Mouse (Mus musculus) bone marrow macrophage, adult 2 months (primary cell): ENCODE results near the gene Aco1. TPM values are rescaled to one million over a fixed set of nuclear protein-coding genes. Genes with fewer than 3 reads are reported as not detected.

Experiments used
- H3K27ac ChIP-seq: 2 replicates; pipeline ENCODE4 v1.5.1; 2012; ENCODE audit warnings: low read depth, low read length; ENCODE audit not compliant: insufficient read depth
- H3K4me1 ChIP-seq: 2 replicates; pipeline ENCODE4 v1.6.1; 2012; ENCODE audit warnings: low read length; ENCODE audit not compliant: control insufficient read depth, insufficient read depth
- H3K4me3 ChIP-seq: 2 replicates; pipeline ENCODE4 v1.5.1; 2012; ENCODE audit warnings: mild to moderate bottlenecking, low read length, moderate library complexity; ENCODE audit not compliant: insufficient read depth
- CTCF ChIP-seq: IDR thresholded peaks from 2 replicates; pipeline ENCODE4 v1.5.1; 2012; ENCODE audit warnings: low read depth, mild to moderate bottlenecking, low read length, moderate library complexity
- POLR2A ChIP-seq: IDR thresholded peaks from 2 replicates; pipeline ENCODE4 v1.6.1; 2012; ENCODE audit warnings: mild to moderate bottlenecking, low read depth, low read length, borderline replicate concordance
- polyA plus RNA-seq: library from polyadenylated mRNA; stranded (reverse); fragments of >200 nt; gene quantifications from 2 replicates; pipeline ENCODE4 v1.2.4, GENCODE M21; 2012; ENCODE audit not compliant: missing spikeins, insufficient read depth, insufficient read length

Aco1 gene
- polyA plus RNA-seq, 1 experiment = 28.8 TPM

GRCm38 (mm10) chr4:40180046-40180445 is 37.2 kb downstream of the Aco1 start:
- no peak overlapping the region for H3K27ac ChIP-seq
- TF ChIP-seq CTCF (no peak), POLR2A (no peak)
- no peak overlapping the region for H3K4me3 ChIP-seq
- no peaks in the 10 kb centered on the region for H3K4me1 ChIP-seq

- H3K27ac ChIP-seq = no peak overlapping the region
- H3K4me3 ChIP-seq = no peak overlapping the region
- H3K4me1 ChIP-seq = no peaks in the 10 kb centered on the region
- TF ChIP-seq POLR2A = no peak
- TF ChIP-seq CTCF = no peak
Observed at GRCm38 (mm10) chr4:40181681-40182080, 38.8 kb downstream of the Aco1 start.

- Histone ChIP-seq H3K27ac (no peak overlapping the region), H3K4me1 (no peaks in the 10 kb centered on the region), H3K4me3 (no peak overlapping the region)
- TF ChIP-seq CTCF (peak; percentile 67), POLR2A (no peak)
Observed at GRCm38 (mm10) chr4:40182651-40183320, 39.9 kb downstream of the Aco1 start.

- H3K4me1 ChIP-seq = no peaks in the 10 kb centered on the region
- no peak overlapping the region for H3K4me3 ChIP-seq
- no peak overlapping the region for H3K27ac ChIP-seq
- no peak for TF ChIP-seq POLR2A
- no peak for TF ChIP-seq CTCF
Observed at GRCm38 (mm10) chr4:40183781-40184180, 40.9 kb downstream of the Aco1 start.

GRCm38 (mm10) chr4:40184470-40184869 is 41.6 kb downstream of the Aco1 start:
- Histone ChIP-seq H3K27ac (no peak overlapping the region), H3K4me1 (no peaks in the 10 kb centered on the region), H3K4me3 (no peak overlapping the region)
- TF ChIP-seq POLR2A (no peak), CTCF (no peak)

GRCm38 (mm10) chr4:40187956-40188355 is 45.1 kb downstream of the Aco1 start:
- H3K27ac ChIP-seq = no peak overlapping the region
- H3K4me1 ChIP-seq = no peaks in the 10 kb centered on the region
- TF ChIP-seq POLR2A (no peak), CTCF (no peak)
- H3K4me3 ChIP-seq = no peak overlapping the region

- Histone ChIP-seq H3K27ac (no peak overlapping the region), H3K4me1 (no peaks in the 10 kb centered on the region), H3K4me3 (no peak overlapping the region)
- TF ChIP-seq CTCF (no peak), POLR2A (no peak)
Observed at GRCm38 (mm10) chr4:40192246-40192645, 49.4 kb downstream of the Aco1 start.

- Histone ChIP-seq H3K4me3 (no peak overlapping the region), H3K27ac (no peak overlapping the region), H3K4me1 (no peaks in the 10 kb centered on the region)
- TF ChIP-seq CTCF = no peak
- TF ChIP-seq POLR2A = no peak
Observed at GRCm38 (mm10) chr4:40193461-40193860, 50.6 kb downstream of the Aco1 start.

- Histone ChIP-seq H3K4me1 (no peaks in the 10 kb centered on the region), H3K4me3 (no peak overlapping the region), H3K27ac (no peak overlapping the region)
- TF ChIP-seq POLR2A (no peak), CTCF (no peak)
Observed at GRCm38 (mm10) chr4:40195336-40195735, 52.5 kb downstream of the Aco1 start.

- peaks cover 6% of the 10 kb centered on the region; the same call in 1 of the 2 replicates for H3K4me1 ChIP-seq
- no peak for TF ChIP-seq CTCF
- TF ChIP-seq POLR2A = no peak
- H3K27ac ChIP-seq = no peak overlapping the region
- no peak overlapping the region for H3K4me3 ChIP-seq
Observed at GRCm38 (mm10) chr4:40202205-40202604, 59.3 kb downstream of the Aco1 start.

GRCm38 (mm10) chr4:40204374-40204773 is 61.5 kb downstream of the Aco1 start:
- Histone ChIP-seq H3K4me3 (no peak overlapping the region), H3K4me1 (peaks cover 6% of the 10 kb centered on the region; the same call in 1 of the 2 replicates), H3K27ac (no peak overlapping the region)
- no peak for TF ChIP-seq CTCF
- no peak for TF ChIP-seq POLR2A
